Mouse (Mus musculus) adrenal gland (tissue): ENCODE measurements around the gene Trp53.
"Not testable (repeated sequence)": the region's sequence is repeated elsewhere in the genome, so short reads cannot be mapped to it uniquely, and the experiment has no call there.

Experiments used
- intact Hi-C: fragments of 180-260 bp; cut with DNase I; formaldehyde crosslinking; loops from one replicate; pipeline ENCODE4 v1.15.1; 2025
- long read RNA-seq, 2 experiments: library from polyadenylated mRNA; unstranded; transcript quantifications; one replicate each; pipeline ENCODE4 v2.0.0; 2020; ENCODE audit warnings: borderline replicate concordance in 1 of 2; ENCODE audit not compliant: insufficient replicate concordance in 1 of 2

Trp53 gene
- long read RNA-seq, experiment 1, transcript Trp53-203 (11 exons, 1,771 nt) = major isoform, 31 of 54 reads
- long read RNA-seq, experiment 1, partial matches to known transcripts = 16 of 54 reads
- long read RNA-seq, experiment 1, other reads (novel, unspliced or antisense) = 4 of 54 reads
- long read RNA-seq, experiment 2, transcript Trp53-203 (11 exons, 1,771 nt) = major isoform, 29 of 55 reads
- long read RNA-seq, experiment 2, partial matches to known transcripts = 15 of 55 reads
- long read RNA-seq, experiment 2, other reads (novel, unspliced or antisense) = 9 of 55 reads

- intact Hi-C loops = loop anchor here (1.0 kb wide), 1 partner anchor 34 kb away; no protein-coding TSS in a partner anchor
Measured at GRCm38 (mm10) chr11:69580091-69580514, at the start of gene Trp53, which contains the start of gene Wrap53. TSS of gene Trp53 (plus strand) at chr11:69580359. TSS of gene Wrap53 (minus strand) at chr11:69580255.

GRCm38 (mm10) chr11:69530755-69531154 lies 49.4 kb upstream of the Trp53 start:
- intact Hi-C loops = not testable (repeated sequence)

GRCm38 (mm10) chr11:69532480-69533150 lies 47.5 kb upstream of the Trp53 start:
- intact Hi-C loops = no loop called here

- intact Hi-C loops = no loop called here
Measured at GRCm38 (mm10) chr11:69534990-69535389, 45.2 kb upstream of the Trp53 start.

GRCm38 (mm10) chr11:69540700-69541099 lies 39.5 kb upstream of the Trp53 start:
- intact Hi-C loops = no loop called here

GRCm38 (mm10) chr11:69541741-69542140 lies 38.4 kb upstream of the Trp53 start:
- intact Hi-C loops = not testable (repeated sequence)

- intact Hi-C loops = no loop called here
Measured at GRCm38 (mm10) chr11:69543598-69543997, 36.6 kb upstream of the Trp53 start.

- intact Hi-C loops = loop anchor here (5.0 kb wide), 1 partner anchor 66 kb away; no protein-coding TSS in a partner anchor
Measured at GRCm38 (mm10) chr11:69545957-69546356, 34.2 kb upstream of the Trp53 start.

GRCm38 (mm10) chr11:69546423-69547053 lies 33.6 kb upstream of the Trp53 start:
- intact Hi-C loops = loop anchor here (5.0 kb wide), 1 partner anchor 66 kb away; no protein-coding TSS in a partner anchor

GRCm38 (mm10) chr11:69547071-69547470 lies 33.1 kb upstream of the Trp53 start:
- intact Hi-C loops = loop anchor here (5.0 kb wide), 1 partner anchor 65 kb away; no protein-coding TSS in a partner anchor

- intact Hi-C loops = loop anchor here (5.0 kb wide), 1 partner anchor 63 kb away; no protein-coding TSS in a partner anchor
Measured at GRCm38 (mm10) chr11:69549060-69549656, 31.0 kb upstream of the Trp53 start, which contains the start of gene Dnah2. TSS of gene Dnah2 (minus strand) at chr11:69549110.

GRCm38 (mm10) chr11:69551310-69551709 lies 28.8 kb upstream of the Trp53 start:
- intact Hi-C loops = no loop called here

GRCm38 (mm10) chr11:69552622-69553340 lies 27.4 kb upstream of the Trp53 start:
- intact Hi-C loops = no loop called here

GRCm38 (mm10) chr11:69553341-69553721 lies 26.8 kb upstream of the Trp53 start:
- intact Hi-C loops = no loop called here

- intact Hi-C loops = no loop called here
Measured at GRCm38 (mm10) chr11:69554539-69555140, 25.5 kb upstream of the Trp53 start.

GRCm38 (mm10) chr11:69557381-69557958 lies 22.7 kb upstream of the Trp53 start:
- intact Hi-C loops = no loop called here

- intact Hi-C loops = no loop called here
Measured at GRCm38 (mm10) chr11:69558756-69559155, 21.4 kb upstream of the Trp53 start.

GRCm38 (mm10) chr11:69559183-69559582 lies 21.0 kb upstream of the Trp53 start:
- intact Hi-C loops = no loop called here

GRCm38 (mm10) chr11:69559851-69560765 lies 20.1 kb upstream of the Trp53 start, which contains the start of gene Efnb3:
TSS of gene Efnb3 (minus strand) at chr11:69560205.
- intact Hi-C loops = no loop called here
